Mouse (Mus musculus): ENCODE data around the gene Enam.

GRCm38 (mm10) chr5:88540845-88541244, 53.1 kb downstream of the Enam start:
- TF ChIP-seq CTCF (IDR thresholded peaks at IDR 0.05; ENCODE audit: control insufficient read depth, insufficient read depth, insufficient replicate concordance, low read depth, low read length) (no peak), POLR2A (IDR thresholded peaks at IDR 0.05; ENCODE audit: control insufficient read depth, low read depth, low read length) (no peak)

Measured in testis, adult 2 months (tissue).